Mouse (Mus musculus) heart, embryonic 14.5 days (tissue): ENCODE results near the gene Ttc26. TPM values are rescaled to one million over a fixed set of nuclear protein-coding genes. Genes with fewer than 3 reads are reported as not detected.
A peak's percentile ranks its signal among the peaks of the same experiment; 100 is the strongest.

Source experiments
- ATAC-seq: fragments of 200-750 bp; cut with Nextera tagmentation; 2 replicates; pipeline ENCODE4 v1.8.0; 2017; ENCODE audit warnings: low read depth, moderate TSS enrichment; ENCODE audit not compliant: insufficient number of reproducible peaks, insufficient read depth, low FRiP score
- H3K27ac ChIP-seq, 2 experiments: fragments of 200-500 bp in 1 of 2; fragments of 300-500 bp in 1 of 2; sonication (generic) in 1 of 2; replicated peaks in 1 of 2; 2 replicates each; pipeline ENCODE4 v1.5.1; 2012 to 2014; ENCODE audit warnings: low read depth in 2 of 2, low read length in 2 of 2, control low read depth in 1 of 2, mild to moderate bottlenecking in 1 of 2, mixed read lengths in 1 of 2; ENCODE audit not compliant: control insufficient read depth in 1 of 2, insufficient read depth in 1 of 2
- H3K27me3 ChIP-seq: fragments of 300-500 bp; sonication (generic); 2 replicates; pipeline ENCODE4 v1.6.1; 2014; ENCODE audit warnings: mild to moderate bottlenecking, low read length, control low read depth; ENCODE audit not compliant: control insufficient read depth, insufficient read depth
- H3K36me3 ChIP-seq: fragments of 300-500 bp; sonication (generic); 2 replicates; pipeline ENCODE4 v1.6.1; 2014; ENCODE audit warnings: mild to moderate bottlenecking, control low read depth, low read length, mixed read lengths; ENCODE audit not compliant: control insufficient read depth, insufficient read depth
- H3K4me1 ChIP-seq, 2 experiments: fragments of 200-500 bp in 1 of 2; fragments of 300-500 bp in 1 of 2; sonication (generic) in 1 of 2; 2 replicates each; pipeline ENCODE4 v1.6.1; 2012 to 2014; ENCODE audit warnings: low read length in 2 of 2, control low read depth in 1 of 2, mixed read lengths in 1 of 2; ENCODE audit not compliant: control insufficient read depth in 2 of 2, insufficient read depth in 2 of 2
- H3K4me2 ChIP-seq: fragments of 300-500 bp; sonication (generic); 2 replicates; pipeline ENCODE4 v1.6.1; 2014; ENCODE audit warnings: mild to moderate bottlenecking, low read length
- H3K4me3 ChIP-seq, 2 experiments: fragments of 200-500 bp in 1 of 2; fragments of 300-500 bp in 1 of 2; sonication (generic) in 1 of 2; 2 replicates each; pipeline ENCODE4 v1.5.1; 2012 to 2014; ENCODE audit warnings: low read length in 2 of 2, mild to moderate bottlenecking in 2 of 2, control low read depth in 1 of 2, low read depth in 1 of 2, moderate library complexity in 1 of 2; ENCODE audit not compliant: control insufficient read depth in 1 of 2, insufficient read depth in 1 of 2
- H3K9ac ChIP-seq: fragments of 300-500 bp; sonication (generic); 2 replicates; pipeline ENCODE4 v1.6.1; 2014; ENCODE audit warnings: mild to moderate bottlenecking, low read length
- H3K9me3 ChIP-seq: fragments of 300-500 bp; sonication (generic); 2 replicates; pipeline ENCODE4 v1.6.1; 2016; ENCODE audit warnings: low read length, control low read depth; ENCODE audit not compliant: control insufficient read depth
- WGBS: fragments of 180-500 bp; shearing (Covaris S2); extraction: QIAGEN DNeasy Blood & Tissue Kit; methylation state at CpG from one replicate; pipeline ENCODE4 v1.1.7; 2014; 5-methylcytosine and 5-hydroxymethylcytosine counted together
- polyA plus RNA-seq: library from polyadenylated mRNA; unstranded; fragments of >200 nt; fragmentation: Nextera tagmentation; extraction: Ambion mirVana; gene quantifications from 2 replicates; pipeline ENCODE4 v1.2.1, GENCODE M21; 2014

Gene Ttc26
- polyA plus RNA-seq, 1 experiment from 2014 or later = 3.9 TPM

DNA sequence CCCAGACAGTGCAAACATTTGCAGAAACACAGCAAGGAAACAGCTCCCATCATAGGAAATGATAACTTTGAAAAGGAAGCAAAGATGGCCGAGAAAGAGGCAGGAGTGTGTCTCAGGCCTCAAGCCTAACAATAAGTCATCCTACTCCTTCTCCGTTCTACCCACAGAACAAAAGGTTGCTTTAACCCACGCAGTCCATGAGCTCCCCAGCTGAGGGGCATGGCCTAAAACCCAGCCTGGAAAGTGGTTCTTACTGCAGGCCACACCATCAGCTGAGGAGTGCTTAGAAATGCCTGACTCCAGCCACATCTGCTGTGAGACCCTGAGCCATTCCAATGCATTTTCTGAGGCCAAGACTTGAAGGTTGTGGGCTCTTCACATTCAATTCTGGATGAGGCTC, 37.7 kb upstream of the Ttc26 start:
- 0 out of 2 replicates have a peak, but pooled peaks have one; percentile 43 for ATAC-seq
- peaks cover 2% of the 10 kb centered on the region; the same call in 1 of the 2 replicates for H3K36me3 ChIP-seq
- H3K27me3 ChIP-seq = no peaks in the 10 kb centered on the region
- H3K4me3 ChIP-seq = no peak overlapping the region
- no peak overlapping the region for H3K4me2 ChIP-seq
- no peaks in the 10 kb centered on the region for H3K9me3 ChIP-seq
- H3K4me1 ChIP-seq = peaks cover 11 to 13% of the 10 kb centered on the region in 2 experiments
- 58% methylated on average over 3 of the region's 3 CpGs for WGBS
- no peak overlapping the region for H3K9ac ChIP-seq
- H3K27ac ChIP-seq = no peak overlapping the region

DNA sequence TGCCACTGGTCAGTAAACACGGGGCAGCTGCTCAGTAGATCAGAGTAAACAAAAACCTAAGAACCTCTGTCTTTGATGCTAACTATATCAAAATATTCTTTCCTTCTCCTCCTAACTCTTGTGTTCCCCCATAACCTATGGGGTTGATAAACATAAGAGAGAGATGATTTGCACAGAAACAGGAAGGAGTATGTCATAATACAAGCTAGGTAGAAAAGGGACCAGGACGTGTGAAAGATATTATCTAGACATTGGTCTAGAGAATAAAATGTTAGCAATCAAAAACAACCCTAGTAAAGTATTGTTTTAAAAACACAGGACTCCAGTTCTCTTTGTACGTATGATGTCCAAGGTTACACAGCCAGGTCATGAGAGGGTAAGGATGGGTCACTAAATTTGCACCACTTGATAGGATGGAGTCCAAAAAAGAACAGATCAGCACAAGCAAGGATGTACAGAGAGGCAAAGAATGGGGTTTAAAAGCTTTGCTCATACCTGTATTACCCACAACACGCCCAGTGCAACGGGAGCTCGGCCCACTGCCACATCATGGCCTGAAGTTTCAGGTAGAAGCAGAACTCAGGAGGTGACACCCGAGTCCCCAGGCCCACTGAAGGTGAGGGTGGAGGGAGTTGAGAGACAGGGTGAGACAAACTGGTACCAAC, 37.1 kb upstream of the Ttc26 start:
- Histone ChIP-seq H3K9ac (no peak overlapping the region), H3K9me3 (no peaks in the 10 kb centered on the region), H3K4me3 (no peak overlapping the region), H3K4me1 (peaks cover 11 to 13% of the 10 kb centered on the region in 2 experiments), H3K27me3 (no peaks in the 10 kb centered on the region), H3K4me2 (no peak overlapping the region), H3K27ac (no peak overlapping the region), H3K36me3 (no peaks in the 10 kb centered on the region)
- no peak for ATAC-seq
- WGBS = 80% methylated on average over 7 of the region's 7 CpGs

GRCm38 (mm10) chr6:38345796-38346195, 35.5 kb upstream of the Ttc26 start:
- Histone ChIP-seq H3K4me3 (no peak overlapping the region), H3K27me3 (no peaks in the 10 kb centered on the region), H3K9ac (no peak overlapping the region), H3K9me3 (no peaks in the 10 kb centered on the region), H3K4me2 (no peak overlapping the region; the same call in 1 of the 2 replicates), H3K27ac (no peak overlapping the region), H3K36me3 (no peaks in the 10 kb centered on the region), H3K4me1 (peaks cover 11 to 13% of the 10 kb centered on the region in 2 experiments)
- no peak for ATAC-seq
- 34% methylated on average over 7 of the region's 7 CpGs for WGBS

DNA sequence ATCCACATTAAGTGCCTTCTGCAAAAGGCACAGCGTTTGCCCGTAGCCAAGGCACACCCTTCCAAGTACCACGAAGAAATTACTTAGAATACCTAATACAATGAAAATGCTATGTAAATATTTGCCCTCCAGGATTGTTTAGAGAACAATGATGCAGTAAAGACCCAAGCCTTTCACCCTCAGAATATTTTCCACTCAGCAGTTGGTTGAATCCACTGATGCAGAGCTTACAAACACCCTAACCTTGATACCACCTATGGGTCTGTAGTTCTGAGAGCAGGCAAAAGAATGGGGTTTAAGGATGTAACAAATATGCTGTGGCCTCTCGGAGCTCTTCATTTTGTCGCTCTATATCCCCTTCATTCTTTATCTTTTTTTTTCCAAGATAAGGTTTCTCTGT, 33.4 kb upstream of the Ttc26 start:
- Histone ChIP-seq H3K4me2 (no peak overlapping the region), H3K9ac (no peak overlapping the region), H3K9me3 (no peaks in the 10 kb centered on the region), H3K4me3 (no peak overlapping the region), H3K27me3 (peaks cover 14% of the 10 kb centered on the region), H3K27ac (no peak overlapping the region), H3K4me1 (peaks cover 0 to 4% of the 10 kb centered on the region in 2 experiments; a peak in 1 of 4 replicates), H3K36me3 (no peaks in the 10 kb centered on the region)
- ATAC-seq = no peak
- WGBS = 68% methylated on average over 5 of the region's 5 CpGs

- Histone ChIP-seq H3K9me3 (no peaks in the 10 kb centered on the region), H3K9ac (no peak overlapping the region), H3K36me3 (no peaks in the 10 kb centered on the region), H3K4me3 (no peak overlapping the region), H3K4me1 (peaks cover 4 to 6% of the 10 kb centered on the region in 2 experiments; a peak in 2 of 4 replicates), H3K27me3 (peaks cover 19% of the 10 kb centered on the region), H3K27ac (no peak overlapping the region), H3K4me2 (no peak overlapping the region)
- no peak for ATAC-seq
- WGBS = 83% methylated on average over 6 of the region's 6 CpGs
Measured at GRCm38 (mm10) chr6:38348811-38349453, 32.3 kb upstream of the Ttc26 start.

DNA sequence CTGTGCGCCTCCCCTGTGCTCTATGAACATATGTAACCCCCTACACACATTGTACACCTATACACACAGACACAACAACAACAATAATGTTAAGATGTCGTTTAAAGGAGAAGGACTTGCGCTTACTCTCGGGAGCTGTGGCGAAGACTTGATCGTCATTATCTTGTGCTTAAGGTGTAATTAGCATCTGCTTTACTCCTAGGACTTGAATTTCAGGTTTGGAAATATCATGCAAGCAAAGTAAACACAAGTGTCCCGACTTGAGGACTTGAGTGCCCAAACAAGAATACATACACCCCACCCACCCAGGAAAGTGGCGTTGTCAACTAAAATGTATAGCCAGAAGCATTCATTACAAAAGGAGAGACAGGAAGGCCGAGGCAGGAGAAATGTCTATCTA, 31.5 kb upstream of the Ttc26 start:
- 71% methylated on average over 9 of the region's 9 CpGs for WGBS
- no peak for ATAC-seq
- no peak overlapping the region for H3K4me2 ChIP-seq
- no peaks in the 10 kb centered on the region for H3K36me3 ChIP-seq
- no peak overlapping the region for H3K4me3 ChIP-seq
- H3K27me3 ChIP-seq = peaks cover 19% of the 10 kb centered on the region
- H3K9ac ChIP-seq = no peak overlapping the region
- peaks cover 4 to 7% of the 10 kb centered on the region in 2 experiments; a peak in 2 of 4 replicates for H3K4me1 ChIP-seq
- H3K9me3 ChIP-seq = no peaks in the 10 kb centered on the region
- no peak overlapping the region for H3K27ac ChIP-seq

GRCm38 (mm10) chr6:38351930-38352329, 29.3 kb upstream of the Ttc26 start:
- WGBS = 61% methylated on average over 4 of the region's 4 CpGs
- Histone ChIP-seq H3K9ac (no peak overlapping the region), H3K4me2 (peak overlapping the region; percentile 73; the same call in 1 of the 2 replicates)

More at GRCm38 (mm10) chr6:38351930-38352329, 29.3 kb upstream of the Ttc26 start:
- Histone ChIP-seq H3K9me3 (no peaks in the 10 kb centered on the region), H3K4me3 (no peak overlapping the region), H3K36me3 (no peaks in the 10 kb centered on the region), H3K27ac (no peak overlapping the region), H3K27me3 (peaks cover 23% of the 10 kb centered on the region), H3K4me1 (peaks cover 3 to 15% of the 10 kb centered on the region in 2 experiments; a peak in 3 of 4 replicates)
- ATAC-seq = no peak
